Mouse (Mus musculus): ENCODE measurements around the gene Iqsec1. TPM values are rescaled to one million over a fixed set of nuclear protein-coding genes. Genes with fewer than 3 reads are reported as not detected.

The Iqsec1 gene
- total and polyA plus RNA-seq, 3 experiments, result 17.0 to 90.4 (median 83.5) TPM

DNA sequence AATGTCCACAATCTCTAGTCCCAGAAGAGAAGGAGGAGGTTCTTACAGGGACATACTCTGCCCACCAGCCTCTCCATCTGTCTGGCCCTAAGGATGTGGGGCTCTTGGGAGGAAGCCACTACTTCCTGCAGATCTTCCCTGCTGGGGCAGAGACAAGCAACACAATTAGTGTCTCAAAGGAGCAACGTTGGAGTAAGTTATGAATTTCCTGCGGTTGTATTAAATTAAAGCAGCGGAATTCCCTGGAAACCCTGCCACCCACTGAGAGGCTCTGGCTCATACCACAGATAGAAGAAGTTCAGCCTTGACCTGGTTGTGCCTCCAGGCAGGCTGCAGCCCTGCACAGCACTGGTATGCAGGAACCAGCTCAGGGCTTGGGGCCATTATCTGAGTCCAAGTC is 47.2 kb downstream of the Iqsec1 start:
- Histone ChIP-seq H3K79me2 (replicated peaks; ENCODE audit: control insufficient read depth, extremely low read depth, insufficient read depth, poor library complexity, severe bottlenecking) (no peaks in the 10 kb centered on the region), H3K4me3 (replicated peaks in 1 of 3; ENCODE audit: low read depth in 2 of 3, low read length in 2 of 3, poor library complexity in 1 of 3) (no peak overlapping the region), H3K4me2 (ENCODE audit: insufficient read depth, low read depth, poor library complexity, severe bottlenecking) (no peak overlapping the region), H3K9ac (ENCODE audit: insufficient read depth, low read depth) (no peak overlapping the region), H3K9me3 (replicated peaks; ENCODE audit: low read length) (no peaks in the 10 kb centered on the region), H3K27ac (ENCODE audit: insufficient read depth, low read depth) (no peak overlapping the region), H3K4me1 (ENCODE audit: control insufficient read depth in 1 of 2, insufficient read depth in 2 of 2) (no peaks in the 10 kb centered on the region), H3K36me3 (replicated peaks in 1 of 2; ENCODE audit: control insufficient read depth in 1 of 2, insufficient read depth in 1 of 2, low read length in 1 of 2) (no peaks in the 10 kb centered on the region), H3K27me3 (replicated peaks) (peaks cover 86% of the 10 kb centered on the region)
- DNase-seq (ENCODE audit: extremely low read depth), result no peak
- dilution Hi-C loops (cut with MboI; ENCODE audit: extremely low pct_ligation_motif_present, extremely low pct_unique_long_range_greater_than_20kb, low sequenced_read_pairs) (no loop called here), in situ Hi-C loops (cut with MboI; ENCODE audit: low pct_ligation_motif_present, low pct_unique_long_range_greater_than_20kb, low sequenced_read_pairs) (no loop called here)
- no peak for TF ChIP-seq USF2 (conservative IDR thresholded peaks at IDR 0.05; ENCODE audit: low read depth, low read length)
- no peak for TF ChIP-seq ZC3H11A (IDR thresholded peaks at IDR 0.05; ENCODE audit: low read depth, low read length)
- TF ChIP-seq ETS1 (conservative IDR thresholded peaks at IDR 0.05; ENCODE audit: low read depth, low read length), result no peak
- no peak for TF ChIP-seq ZNF384 (IDR thresholded peaks at IDR 0.05; ENCODE audit: low read depth, low read length)

DNA sequence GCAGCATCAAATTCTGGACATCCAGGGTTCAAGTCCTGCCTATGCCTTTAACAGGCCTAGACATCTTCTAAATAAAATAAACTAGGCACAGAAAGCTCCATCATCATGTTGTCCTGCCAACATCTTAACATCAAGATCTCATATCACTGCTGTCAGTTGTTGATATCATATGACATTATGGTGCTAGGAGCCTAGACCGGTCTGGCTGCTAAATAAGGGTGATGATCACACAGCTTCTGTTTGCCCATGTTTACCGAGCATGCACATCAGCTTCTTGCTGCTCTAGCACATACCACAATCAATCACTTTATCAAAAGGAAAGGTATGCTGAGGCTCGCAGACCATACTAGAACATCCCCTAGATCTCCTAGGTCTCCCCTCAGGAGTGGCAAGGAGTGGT is 54.8 kb downstream of the Iqsec1 start:
- H3K4me3 ChIP-seq (replicated peaks in 1 of 3; ENCODE audit: low read depth in 2 of 3, low read length in 2 of 3, poor library complexity in 1 of 3), result no peak overlapping the region
- dilution Hi-C loops (cut with MboI; ENCODE audit: extremely low pct_ligation_motif_present, extremely low pct_unique_long_range_greater_than_20kb, low sequenced_read_pairs) (no loop called here), in situ Hi-C loops (cut with MboI; ENCODE audit: low pct_ligation_motif_present, low pct_unique_long_range_greater_than_20kb, low sequenced_read_pairs) (no loop called here)
- H3K4me2 ChIP-seq (ENCODE audit: insufficient read depth, low read depth, poor library complexity, severe bottlenecking), result no peak overlapping the region
- no peak overlapping the region for H3K27ac ChIP-seq (ENCODE audit: insufficient read depth, low read depth)
- no peaks in the 10 kb centered on the region for H3K36me3 ChIP-seq (replicated peaks in 1 of 2; ENCODE audit: control insufficient read depth in 1 of 2, insufficient read depth in 1 of 2, low read length in 1 of 2)
- TF ChIP-seq NRF1 (IDR thresholded peaks at IDR 0.05; ENCODE audit: low read depth, low read length), result no peak
- TF ChIP-seq UBTF (IDR thresholded peaks at IDR 0.05; ENCODE audit: low read depth, low read length), result no peak
- no peak for TF ChIP-seq MYC (IDR thresholded peaks at IDR 0.05; ENCODE audit: low read depth, low read length)
- no peak for TF ChIP-seq GABPA (IDR thresholded peaks at IDR 0.05; ENCODE audit: insufficient replicate concordance, low read depth, low read length)
- peaks cover 87% of the 10 kb centered on the region for H3K27me3 ChIP-seq (replicated peaks)
- H3K4me1 ChIP-seq (ENCODE audit: control insufficient read depth in 1 of 2, insufficient read depth in 2 of 2), result no peaks in the 10 kb centered on the region
- DNase-seq (ENCODE audit: extremely low read depth), result no peak
- peaks cover 6% of the 10 kb centered on the region for H3K9me3 ChIP-seq (replicated peaks; ENCODE audit: low read length)
- H3K79me2 ChIP-seq (replicated peaks; ENCODE audit: control insufficient read depth, extremely low read depth, insufficient read depth, poor library complexity, severe bottlenecking), result no peaks in the 10 kb centered on the region
- H3K9ac ChIP-seq (ENCODE audit: insufficient read depth, low read depth), result no peak overlapping the region

GRCm38 (mm10) chr6:90928806-90929205 is 59.7 kb downstream of the Iqsec1 start:
- dilution Hi-C loops (cut with MboI; ENCODE audit: extremely low pct_ligation_motif_present, extremely low pct_unique_long_range_greater_than_20kb, low sequenced_read_pairs), result no loop called here

More at GRCm38 (mm10) chr6:90928806-90929205, 59.7 kb downstream of the Iqsec1 start:
- peaks cover 76% of the 10 kb centered on the region for H3K27me3 ChIP-seq (replicated peaks)
- TF ChIP-seq TBP (conservative IDR thresholded peaks at IDR 0.05; ENCODE audit: low read depth, low read length) (no peak), BHLHE40 (IDR thresholded peaks at IDR 0.05; ENCODE audit: low read depth, low read length) (no peak), RAD21 (IDR thresholded peaks at IDR 0.05; ENCODE audit: low read depth, low read length) (no peak), ZMIZ1 (IDR thresholded peaks at IDR 0.05; ENCODE audit: low read depth, low read length) (no peak), ELF1 (IDR thresholded peaks at IDR 0.05; ENCODE audit: low read depth, low read length) (no peak), ZNF384 (IDR thresholded peaks at IDR 0.05; ENCODE audit: low read depth, low read length) (no peak), POLR2A (IDR thresholded peaks at IDR 0.05; ENCODE audit: low read depth, low read length) (no peak), MAX (IDR thresholded peaks at IDR 0.05; ENCODE audit: low read length) (no peak), JUND (conservative IDR thresholded peaks at IDR 0.05; ENCODE audit: low read depth, low read length) (no peak), MAZ (IDR thresholded peaks at IDR 0.05; ENCODE audit: low read depth, low read length) (no peak), NELFE (IDR thresholded peaks at IDR 0.05; ENCODE audit: low read depth, low read length) (no peak), ZC3H11A (IDR thresholded peaks at IDR 0.05; ENCODE audit: low read depth, low read length) (no peak), GABPA (IDR thresholded peaks at IDR 0.05; ENCODE audit: insufficient replicate concordance, low read depth, low read length) (no peak), MYC (IDR thresholded peaks at IDR 0.05; ENCODE audit: low read depth, low read length) (no peak), CHD1 (IDR thresholded peaks at IDR 0.05; ENCODE audit: low read depth, low read length) (no peak)
- H3K4me3 ChIP-seq (replicated peaks in 1 of 3; ENCODE audit: low read depth in 2 of 3, low read length in 2 of 3, poor library complexity in 1 of 3), result no peak overlapping the region
- no peaks in the 10 kb centered on the region for H3K79me2 ChIP-seq (replicated peaks; ENCODE audit: control insufficient read depth, extremely low read depth, insufficient read depth, poor library complexity, severe bottlenecking)
- H3K27ac ChIP-seq (ENCODE audit: insufficient read depth, low read depth), result no peak overlapping the region
- H3K9me3 ChIP-seq (replicated peaks; ENCODE audit: low read length), result peaks cover 6% of the 10 kb centered on the region
- no peak overlapping the region for H3K4me2 ChIP-seq (ENCODE audit: insufficient read depth, low read depth, poor library complexity, severe bottlenecking)
- no peaks in the 10 kb centered on the region for H3K4me1 ChIP-seq (ENCODE audit: control insufficient read depth in 1 of 2, insufficient read depth in 2 of 2)
- H3K9ac ChIP-seq (ENCODE audit: insufficient read depth, low read depth), result no peak overlapping the region
- no peak for DNase-seq (ENCODE audit: extremely low read depth)
- H3K36me3 ChIP-seq (replicated peaks in 1 of 2; ENCODE audit: control insufficient read depth in 1 of 2, insufficient read depth in 1 of 2, low read length in 1 of 2), result no peaks in the 10 kb centered on the region
- in situ Hi-C loops (cut with MboI; ENCODE audit: low pct_ligation_motif_present, low pct_unique_long_range_greater_than_20kb, low sequenced_read_pairs), result no loop called here
